Mouse (Mus musculus) embryonic facial prominence, embryonic 14.5 days (tissue): Measurements from ENCODE around the gene Fxyd3. TPM values are rescaled to one million over a fixed set of nuclear protein-coding genes. Genes with fewer than 3 reads are reported as not detected.
A peak's percentile ranks its signal among the peaks of the same experiment; 100 is the strongest.

ENCODE experiments used
- ATAC-seq: fragments of 200-750 bp; cut with Nextera tagmentation; 2 replicates; pipeline ENCODE4 v1.8.0; 2017; ENCODE audit warnings: low read depth, moderate number of reproducible peaks, moderate TSS enrichment
- DNase-seq: peaks from one replicate; pipeline ENCODE4 v3.0.0-alpha.2; 2015; ENCODE audit warnings: low spot score
- H3K27ac ChIP-seq: fragments of 300-500 bp; sonication (generic); replicated peaks from 2 replicates; pipeline ENCODE4 v1.5.1; 2014; ENCODE audit warnings: low read depth, mild to moderate bottlenecking, low read length, moderate library complexity
- H3K27me3 ChIP-seq: fragments of 300-500 bp; sonication (generic); replicated peaks from 2 replicates; pipeline ENCODE4 v1.6.1; 2014; ENCODE audit warnings: low read length; ENCODE audit not compliant: control insufficient read depth, insufficient read depth
- H3K36me3 ChIP-seq: fragments of 300-500 bp; sonication (generic); 2 replicates; pipeline ENCODE4 v1.6.1; 2014; ENCODE audit warnings: low read length, mixed read lengths; ENCODE audit not compliant: control insufficient read depth, insufficient read depth
- H3K4me1 ChIP-seq: fragments of 300-500 bp; sonication (generic); 2 replicates; pipeline ENCODE4 v1.6.1; 2014; ENCODE audit warnings: antibody characterized with exemption, low read length; ENCODE audit not compliant: control insufficient read depth, insufficient read depth
- H3K4me2 ChIP-seq: fragments of 300-500 bp; sonication (generic); 2 replicates; pipeline ENCODE4 v1.6.1; 2014; ENCODE audit warnings: low read depth, mild to moderate bottlenecking, low read length, moderate library complexity, mixed read lengths
- H3K4me3 ChIP-seq: fragments of 300-500 bp; sonication (generic); 2 replicates; pipeline ENCODE4 v1.5.1; 2014; ENCODE audit warnings: low read depth, mild to moderate bottlenecking, low read length
- H3K9ac ChIP-seq: fragments of 300-500 bp; sonication (generic); 2 replicates; pipeline ENCODE4 v1.6.1; 2014; ENCODE audit warnings: low read depth, mild to moderate bottlenecking, low read length, moderate library complexity, mixed read lengths
- H3K9me3 ChIP-seq: fragments of 300-500 bp; sonication (generic); 2 replicates; pipeline ENCODE4 v1.6.1; 2016; ENCODE audit warnings: low read length; ENCODE audit not compliant: control insufficient read depth
- WGBS: fragments of 180-500 bp; shearing (Covaris S2); extraction: QIAGEN DNeasy Blood & Tissue Kit; methylation state at CpG from one replicate; pipeline ENCODE4 v1.1.7; 2014; 5-methylcytosine and 5-hydroxymethylcytosine counted together
- polyA plus RNA-seq: library from polyadenylated mRNA; unstranded; fragments of >200 nt; fragmentation: Nextera tagmentation; extraction: Ambion mirVana; gene quantifications from 2 replicates; pipeline ENCODE4 v1.2.1, GENCODE M21; 2014

Gene Fxyd3
- polyA plus RNA-seq, 1 experiment from 2014 or later, result 71.7 TPM

DNA sequence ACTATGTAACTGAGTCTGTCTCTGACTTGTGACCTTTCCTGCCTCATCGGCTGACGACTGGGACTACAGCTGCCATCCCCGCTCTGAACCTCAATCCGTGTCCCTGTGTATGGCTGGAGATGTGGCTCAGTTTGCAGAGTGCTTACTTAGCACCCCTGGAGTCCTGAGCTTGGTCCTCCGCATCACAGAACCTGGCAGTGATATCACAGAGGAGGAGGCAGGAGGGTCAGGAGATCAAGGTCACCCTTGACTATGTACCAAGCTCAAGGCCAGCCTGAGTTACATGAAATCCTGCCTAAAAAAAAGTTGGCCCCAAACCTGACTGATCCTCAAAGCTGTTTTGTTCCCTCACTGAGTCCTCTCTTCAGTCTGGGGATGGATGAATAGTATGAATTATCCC, 18.8 kb downstream of the Fxyd3 start:
- H3K36me3 ChIP-seq, result no peaks in the 10 kb centered on the region
- no peaks in the 10 kb centered on the region for H3K9me3 ChIP-seq
- H3K4me2 ChIP-seq, result no peak overlapping the region
- H3K4me3 ChIP-seq, result no peak overlapping the region
- H3K4me1 ChIP-seq, result peaks cover 23% of the 10 kb centered on the region
- DNase-seq (no peak), ATAC-seq (no peak)
- peaks cover 13% of the 10 kb centered on the region for H3K27me3 ChIP-seq
- no peak overlapping the region for H3K27ac ChIP-seq
- 59% methylated on average over 5 of the region's 5 CpGs for WGBS
- no peak overlapping the region for H3K9ac ChIP-seq

DNA sequence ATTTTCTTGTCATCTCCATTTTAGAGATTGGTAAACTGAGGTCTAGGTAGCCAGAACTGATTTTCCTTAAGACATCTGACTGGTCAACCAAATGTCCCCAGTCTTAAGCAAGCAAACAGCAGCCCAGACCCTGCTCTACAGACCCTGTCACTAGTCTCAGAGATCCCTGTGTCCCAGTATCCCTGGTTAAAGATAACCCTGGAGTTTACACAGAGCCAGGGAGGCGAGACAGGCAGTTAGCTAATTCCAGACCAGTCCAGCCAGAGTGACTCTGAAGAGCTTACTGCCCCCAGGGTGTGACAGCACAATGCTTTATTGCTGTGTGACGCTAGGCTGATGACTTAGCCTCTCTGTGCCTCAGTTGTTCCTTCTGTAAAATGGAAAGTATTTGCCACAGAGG, 19.4 kb downstream of the Fxyd3 start, which contains the start of gene Fxyd1:
Gene Fxyd1, minus strand, starts transcription at position 129 of the 400 bp plus-strand sequence.
- peak within 1 kb of the TSS; percentile 61; the same call in 1 of the 2 replicates for H3K27ac ChIP-seq
- no peak within 1 kb of the TSS for H3K9ac ChIP-seq
- no peak for DNase-seq
- peak within 1 kb of the TSS; percentile 54; the same call in 1 of the 2 replicates for H3K4me2 ChIP-seq
- peaks cover 30% of the 10 kb centered on the region for H3K4me1 ChIP-seq
- no peaks in the 10 kb centered on the region for H3K9me3 ChIP-seq
- H3K4me3 ChIP-seq, result no peak within 1 kb of the TSS
- WGBS, result 67% methylated on average over 2 of the region's 2 CpGs
- peaks cover 19% of the 10 kb centered on the region for H3K27me3 ChIP-seq
- ATAC-seq, result no peak
- H3K36me3 ChIP-seq, result no peaks in the 10 kb centered on the region

DNA sequence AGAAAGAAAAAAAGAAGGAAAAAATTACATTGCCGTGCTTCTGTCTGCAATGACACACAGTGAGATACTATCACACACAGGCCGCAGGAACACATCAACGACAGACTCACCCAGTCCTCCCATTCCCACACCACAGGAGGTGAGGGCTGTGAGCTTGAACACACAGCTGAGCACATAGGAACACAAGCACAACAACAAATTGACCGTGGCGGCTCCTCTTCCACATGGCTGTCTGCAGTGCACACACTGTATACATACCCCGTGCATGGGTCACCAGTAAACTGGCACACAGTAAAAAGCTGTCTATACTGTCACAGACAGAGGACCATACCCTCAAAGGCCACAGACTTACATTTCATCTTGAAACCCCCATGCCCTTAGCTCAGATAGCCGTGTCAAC, 20.1 kb downstream of the Fxyd3 start:
- H3K4me1 ChIP-seq, result peaks cover 34% of the 10 kb centered on the region
- no peaks in the 10 kb centered on the region for H3K9me3 ChIP-seq
- H3K27me3 ChIP-seq, result peaks cover 26% of the 10 kb centered on the region
- no peak overlapping the region for H3K9ac ChIP-seq
- H3K36me3 ChIP-seq, result no peaks in the 10 kb centered on the region
- DNase-seq (no peak), ATAC-seq (no peak)
- no peak overlapping the region for H3K4me2 ChIP-seq
- 69% methylated on average over 7 of the region's 7 CpGs for WGBS
- no peak overlapping the region for H3K4me3 ChIP-seq
- H3K27ac ChIP-seq, result no peak overlapping the region

DNA sequence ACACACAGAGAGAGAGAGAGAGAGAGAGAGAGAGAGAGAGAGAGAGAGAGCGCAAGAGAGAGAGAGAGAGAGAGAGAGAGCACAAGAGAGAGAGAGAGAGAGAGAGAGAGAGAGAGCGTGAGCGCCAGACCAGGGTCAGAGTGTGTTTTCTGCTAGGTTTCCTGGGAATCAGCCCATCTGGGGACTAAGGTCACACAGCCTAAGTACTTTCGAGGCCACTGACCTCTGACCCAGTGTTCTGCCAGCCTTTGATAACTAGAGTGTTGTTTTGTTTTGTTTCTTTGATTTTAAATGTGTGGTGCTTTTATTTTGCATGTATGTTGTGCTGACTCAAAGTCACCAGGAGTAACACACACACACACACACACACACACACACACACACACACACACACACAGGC, 20.6 kb downstream of the Fxyd3 start:
- H3K4me1 ChIP-seq, result peaks cover 40% of the 10 kb centered on the region
- 16% methylated on average over 3 of the region's 4 CpGs for WGBS

DNA sequence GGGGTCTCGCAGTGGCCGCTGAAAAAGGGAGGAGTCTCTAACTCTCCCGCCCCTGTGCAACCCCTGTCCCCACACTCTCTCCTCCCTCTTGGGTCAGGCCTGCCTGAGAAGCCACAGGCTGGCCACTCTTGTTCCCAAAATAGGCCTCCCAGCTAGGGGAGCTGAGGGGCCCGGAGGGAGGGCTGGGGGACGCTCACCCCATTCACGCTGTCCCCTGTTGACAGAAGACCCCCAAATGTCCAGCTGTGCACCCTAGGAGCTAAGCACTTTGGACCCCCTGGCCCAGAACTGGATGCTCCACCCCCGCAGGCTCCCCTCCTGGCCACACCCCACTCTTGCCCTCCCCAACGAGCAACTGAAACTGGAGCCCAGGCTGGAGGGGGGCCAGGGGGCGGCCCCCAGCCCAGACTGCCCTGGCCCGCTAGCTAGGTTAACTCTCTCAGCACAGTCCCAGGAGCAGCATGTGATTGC, 21.1 kb downstream of the Fxyd3 start:
- peak; percentile 92 for DNase-seq
- ATAC-seq, result peak; percentile 87
- WGBS, result 3% methylated on average over 8 of the region's 10 CpGs

More for the DNA sequence above, 20.6 kb downstream of the Fxyd3 start:
- H3K27ac ChIP-seq, result peak overlapping the region; percentile 61; the same call in 1 of the 2 replicates
- no peaks in the 10 kb centered on the region for H3K36me3 ChIP-seq
- no peak for ATAC-seq
- H3K27me3 ChIP-seq, result peaks cover 31% of the 10 kb centered on the region
- H3K4me2 ChIP-seq, result peak overlapping the region; percentile 54
- no peaks in the 10 kb centered on the region for H3K9me3 ChIP-seq
- no peak for DNase-seq
- no peak overlapping the region for H3K9ac ChIP-seq
- no peak overlapping the region for H3K4me3 ChIP-seq

DNA sequence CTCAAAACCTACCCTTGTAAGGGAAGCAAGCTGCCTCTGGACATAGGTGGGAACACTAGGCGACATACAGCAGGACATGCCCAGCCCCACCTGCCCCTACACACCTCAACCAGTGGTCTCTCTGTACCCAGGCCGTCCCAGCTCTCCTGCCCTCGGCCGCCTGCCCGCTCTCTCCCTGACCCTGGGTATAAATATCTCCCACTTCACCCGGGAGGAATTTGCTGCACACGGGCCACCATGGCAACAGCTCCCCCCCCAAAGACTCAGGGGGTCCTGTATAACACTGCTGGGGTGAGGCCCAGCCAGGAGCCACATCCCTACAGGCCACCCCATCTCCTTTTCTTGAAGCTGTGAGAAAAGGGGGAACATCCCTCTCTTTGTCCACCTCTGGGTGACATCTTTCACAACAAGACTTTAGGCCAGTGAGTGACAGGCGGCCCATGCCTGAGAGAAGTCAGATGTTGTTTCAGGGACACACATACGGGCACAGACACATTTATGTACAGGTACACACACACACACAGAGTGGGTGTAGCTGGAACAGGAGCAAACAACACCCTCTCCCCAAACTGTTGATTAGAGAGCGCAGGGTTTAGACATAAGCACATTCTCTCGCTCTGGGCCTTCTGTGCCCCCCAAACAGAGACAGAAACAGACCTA, 21.7 kb downstream of the Fxyd3 start:
- no peaks in the 10 kb centered on the region for H3K9me3 ChIP-seq
- H3K4me1 ChIP-seq, result peaks cover 51% of the 10 kb centered on the region
- DNase-seq (no peak), ATAC-seq (no peak)
- peak overlapping the region; percentile 53 for H3K9ac ChIP-seq
- H3K36me3 ChIP-seq, result no peaks in the 10 kb centered on the region
- peak overlapping the region; percentile 54 for H3K4me2 ChIP-seq
- WGBS, result 52% methylated on average over 11 of the region's 11 CpGs
- peaks cover 42% of the 10 kb centered on the region for H3K27me3 ChIP-seq
- peak overlapping the region; percentile 33; the same call in 1 of the 2 replicates for H3K27ac ChIP-seq
- peak overlapping the region; percentile 33 for H3K4me3 ChIP-seq

More for the DNA sequence above, 21.1 kb downstream of the Fxyd3 start:
- peaks cover 36% of the 10 kb centered on the region for H3K27me3 ChIP-seq
- H3K9me3 ChIP-seq, result no peaks in the 10 kb centered on the region
- peak overlapping the region; percentile 53 for H3K9ac ChIP-seq
- H3K4me2 ChIP-seq, result peak overlapping the region; percentile 54
- H3K4me3 ChIP-seq, result peak overlapping the region; percentile 33
- peak overlapping the region; percentile 33; the same call in 1 of the 2 replicates for H3K27ac ChIP-seq
- no peaks in the 10 kb centered on the region for H3K36me3 ChIP-seq
- H3K4me1 ChIP-seq, result peaks cover 45% of the 10 kb centered on the region

DNA sequence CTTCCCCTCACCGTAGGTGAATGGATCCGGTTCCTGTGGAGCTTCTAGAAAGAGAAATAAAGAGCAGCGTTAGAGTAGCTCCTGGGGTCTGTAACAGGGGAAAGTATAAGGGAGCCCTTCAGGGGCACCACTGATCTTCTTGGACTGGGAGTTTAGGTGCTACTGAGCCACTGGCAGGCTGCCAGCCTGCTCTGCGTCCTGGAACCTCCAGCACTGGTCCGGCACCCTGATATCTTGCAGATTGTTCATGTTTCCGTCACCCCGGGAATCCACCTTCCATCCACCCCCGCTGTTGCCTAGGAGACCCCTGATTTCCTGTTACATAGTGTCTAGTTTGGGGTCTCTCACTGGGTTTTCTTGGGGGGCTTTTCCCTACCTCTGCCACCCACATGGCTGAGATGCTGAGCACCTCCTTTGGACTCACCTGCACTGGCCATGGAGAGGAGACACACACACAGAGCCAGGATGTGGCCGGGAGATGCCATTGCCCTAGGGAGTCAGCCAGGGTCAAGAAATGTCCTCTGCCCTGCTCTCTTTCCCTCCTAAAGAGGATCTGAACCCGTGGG, 22.5 kb downstream of the Fxyd3 start:
- Histone ChIP-seq H3K4me3 (no peak overlapping the region), H3K36me3 (no peaks in the 10 kb centered on the region), H3K9ac (no peak overlapping the region), H3K9me3 (no peaks in the 10 kb centered on the region), H3K4me1 (peaks cover 55% of the 10 kb centered on the region), H3K27ac (no peak overlapping the region), H3K4me2 (0 out of 2 replicates have a peak overlapping the region, but pooled peaks have one; percentile 54), H3K27me3 (peaks cover 47% of the 10 kb centered on the region)
- 21% methylated on average over 10 of the region's 10 CpGs for WGBS
- DNase-seq (no peak), ATAC-seq (no peak)

DNA sequence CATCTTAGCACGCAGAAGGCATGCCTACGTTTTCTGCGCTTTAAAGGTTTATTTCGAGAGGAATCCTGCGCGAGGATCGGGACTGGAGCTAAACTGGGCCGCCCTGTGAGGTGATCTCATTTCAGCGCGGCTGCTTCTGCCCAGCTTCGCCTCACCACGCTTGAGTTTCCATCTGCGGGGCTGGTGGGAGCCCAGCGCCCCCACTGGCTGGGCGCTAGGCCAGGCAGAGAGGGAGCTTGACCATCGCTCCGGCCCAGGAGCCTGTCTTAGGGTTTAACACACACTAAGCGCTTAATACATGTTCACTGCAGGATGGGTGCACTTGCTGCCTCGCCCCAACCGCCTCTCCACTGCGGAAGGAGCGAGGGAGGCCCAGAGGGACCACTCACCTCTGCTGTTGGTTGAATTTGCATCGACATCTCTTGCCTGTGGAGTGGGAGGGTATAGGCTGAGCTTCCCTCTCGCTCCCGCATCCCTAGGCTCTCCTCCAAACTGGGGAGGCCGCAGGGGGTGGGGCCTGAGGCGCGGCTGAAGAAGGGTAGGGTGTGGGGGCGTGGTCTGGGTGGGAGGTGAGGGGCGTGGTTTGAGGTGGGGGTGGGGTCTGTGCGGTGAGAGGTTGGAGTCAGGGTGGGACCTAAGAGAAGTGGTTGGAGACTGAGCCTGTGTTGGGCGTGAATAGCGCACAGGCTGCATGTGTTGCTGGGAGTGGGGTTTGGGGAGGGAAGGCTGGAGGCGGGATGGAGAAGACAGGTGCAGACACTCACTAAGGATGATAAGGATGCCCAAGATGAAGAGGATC, 23.7 kb downstream of the Fxyd3 start:
- ATAC-seq (peak; percentile 22; the same call in 1 of the 2 replicates), DNase-seq (peak; percentile 63)
- Histone ChIP-seq H3K36me3 (no peaks in the 10 kb centered on the region), H3K4me3 (peak overlapping the region; percentile 32), H3K27ac (no peak overlapping the region), H3K27me3 (peaks cover 47% of the 10 kb centered on the region), H3K9ac (peak overlapping the region; percentile 45; the same call in 1 of the 2 replicates), H3K4me1 (peaks cover 55% of the 10 kb centered on the region), H3K4me2 (peak overlapping the region; percentile 49), H3K9me3 (no peaks in the 10 kb centered on the region)
- 2% methylated on average over 32 of the region's 34 CpGs for WGBS
